Mouse (Mus musculus) limb, embryonic 12.5 days (tissue): Measurements from ENCODE around the gene Rbbp8nl. TPM values are rescaled to one million over a fixed set of nuclear protein-coding genes. Genes with fewer than 3 reads are reported as not detected.

Experiments
- microRNA-seq: library from miRNA; unstranded; fragments of <30 nt; microRNA quantifications from one replicate; pipeline ENCODE4, GENCODE M21; 2017
- polyA plus RNA-seq: library from polyadenylated mRNA; unstranded; fragments of >200 nt; fragmentation: Nextera tagmentation; extraction: Ambion mirVana; gene quantifications from 2 replicates; pipeline ENCODE4 v1.2.1, GENCODE M21; 2016

Gene Rbbp8nl
- polyA plus RNA-seq, 1 experiment from 2014 or later = 0.56 TPM

Small RNA genes within 50 kb of the gene (microRNA-seq; reads per million reads assigned to microRNA genes)
- 1.2 reads per million for gene Mir3091

Other genes with a start within 250 kb of the Rbbp8nl start
- gene Psma7, start 247.4 kb downstream of the Rbbp8nl start, polyA plus RNA-seq = 693 and 704 TPM in 2 replicates
- 7.3 and 8.7 TPM in 2 replicates for gene Ss18l1, start 247.4 kb downstream of the Rbbp8nl start, polyA plus RNA-seq
- gene Mtg2, start 219.3 kb downstream of the Rbbp8nl start, polyA plus RNA-seq = 29.6 and 30.9 TPM in 2 replicates
- 0.15 and 0.27 TPM in 2 replicates for gene Hrh3, start 185.4 kb downstream of the Rbbp8nl start, polyA plus RNA-seq
- gene Osbpl2, start 170.6 kb downstream of the Rbbp8nl start, polyA plus RNA-seq = 33.0 and 36.0 TPM in 2 replicates
- gene Adrm1, start 118.4 kb downstream of the Rbbp8nl start, polyA plus RNA-seq = 207 and 212 TPM in 2 replicates
- 20.9 and 22.3 TPM in 2 replicates for gene Lama5, start 64.0 kb downstream of the Rbbp8nl start, polyA plus RNA-seq
- gene Rps21, start 32.5 kb downstream of the Rbbp8nl start, polyA plus RNA-seq = 608 and 631 TPM in 2 replicates
- 20.7 and 23.7 TPM in 2 replicates for gene Cables2, start 16.4 kb downstream of the Rbbp8nl start, polyA plus RNA-seq
- gene Gata5, start 44.8 kb upstream of the Rbbp8nl start, polyA plus RNA-seq = 0.14 TPM in 1 of 2 replicates, not detected in the other
- gene Slco4a1, start 166.4 kb upstream of the Rbbp8nl start, polyA plus RNA-seq = 0.43 and 0.90 TPM in 2 replicates
- 0.08 TPM in 1 of 2 replicates, not detected in the other for gene Ntsr1, start 210.1 kb upstream of the Rbbp8nl start, polyA plus RNA-seq